Mouse (Mus musculus) liver, embryonic 15.5 days (tissue): Measurements from ENCODE around the gene Gls. TPM values are rescaled to one million over a fixed set of nuclear protein-coding genes. Genes with fewer than 3 reads are reported as not detected.
A peak's percentile ranks its signal among the peaks of the same experiment; 100 is the strongest.

Source experiments
- ATAC-seq: fragments of 200-750 bp; cut with Nextera tagmentation; 2 replicates; pipeline ENCODE4 v1.8.0; 2017; ENCODE audit warnings: moderate number of reproducible peaks, mild to moderate bottlenecking, moderate library complexity; ENCODE audit not compliant: insufficient read depth
- H3K27ac ChIP-seq: fragments of 300-500 bp; sonication (generic); replicated peaks from 2 replicates; pipeline ENCODE4 v1.5.1; 2015; ENCODE audit warnings: mild to moderate bottlenecking, inconsistent platforms
- H3K27me3 ChIP-seq: fragments of 300-500 bp; sonication (generic); 2 replicates; pipeline ENCODE4 v1.6.1; 2015; ENCODE audit warnings: mild to moderate bottlenecking, inconsistent platforms
- H3K36me3 ChIP-seq: fragments of 300-500 bp; sonication (generic); replicated peaks from 2 replicates; pipeline ENCODE4 v1.6.1; 2015; ENCODE audit warnings: moderate library complexity, mild to moderate bottlenecking, inconsistent platforms
- H3K4me1 ChIP-seq: fragments of 300-500 bp; sonication (generic); replicated peaks from 2 replicates; pipeline ENCODE4 v1.6.1; 2015; ENCODE audit warnings: inconsistent platforms
- H3K4me2 ChIP-seq: fragments of 300-500 bp; sonication (generic); 2 replicates; pipeline ENCODE4 v1.6.1; 2015; ENCODE audit warnings: moderate library complexity, mild to moderate bottlenecking, inconsistent platforms
- H3K4me3 ChIP-seq: fragments of 300-500 bp; sonication (generic); replicated peaks from 2 replicates; pipeline ENCODE4 v1.5.1; 2015; ENCODE audit warnings: mild to moderate bottlenecking, inconsistent platforms
- H3K9ac ChIP-seq: fragments of 300-500 bp; sonication (generic); 2 replicates; pipeline ENCODE4 v1.6.1; 2015; ENCODE audit warnings: moderate library complexity, mild to moderate bottlenecking, inconsistent platforms
- H3K9me3 ChIP-seq: fragments of 300-500 bp; sonication (generic); replicated peaks from 2 replicates; pipeline ENCODE4 v1.6.1; 2016; ENCODE audit warnings: inconsistent platforms
- WGBS: fragments of 180-500 bp; shearing (Covaris S2); methylation state at CpG from one replicate; pipeline ENCODE4 v1.1.7; 2015; ENCODE audit warnings: mixed read lengths; ENCODE audit not compliant: insufficient replicate concordance; 5-methylcytosine and 5-hydroxymethylcytosine counted together
- polyA plus RNA-seq: library from polyadenylated mRNA; unstranded; fragments of >200 nt; fragmentation: Nextera tagmentation; extraction: Ambion mirVana; gene quantifications from 2 replicates; pipeline ENCODE4 v1.2.1, GENCODE M21; 2015

The Gls gene
- polyA plus RNA-seq, 1 experiment from 2014 or later: 5.9 TPM

DNA sequence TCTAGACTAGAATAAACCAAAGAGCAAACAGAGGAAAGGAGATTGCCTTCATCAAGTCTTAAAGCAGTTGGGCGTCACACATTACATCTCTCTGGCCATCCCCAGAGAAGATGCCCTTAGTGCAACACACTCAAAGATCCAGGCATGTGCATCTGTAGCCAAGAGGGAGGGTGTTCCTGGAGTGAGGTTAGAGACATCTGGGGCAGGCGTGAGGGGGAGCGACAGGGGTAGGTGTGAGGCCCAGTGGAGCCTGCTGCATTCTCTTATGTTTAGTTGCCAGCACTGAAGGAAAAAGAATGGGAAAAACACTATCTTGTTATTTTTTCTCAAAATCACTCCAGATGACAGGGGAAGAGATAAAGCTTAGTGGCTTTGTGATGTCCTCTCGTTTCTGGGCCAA lies 89.8 kb downstream of the Gls start:
- H3K4me1 ChIP-seq: no peaks in the 10 kb centered on the region
- H3K9ac ChIP-seq: no peak overlapping the region
- no peak overlapping the region for H3K4me2 ChIP-seq
- H3K9me3 ChIP-seq: no peaks in the 10 kb centered on the region
- peaks cover 64% of the 10 kb centered on the region for H3K36me3 ChIP-seq
- H3K27me3 ChIP-seq: no peaks in the 10 kb centered on the region
- 75% methylated on average over 4 of the region's 4 CpGs for WGBS
- no peak overlapping the region for H3K27ac ChIP-seq
- H3K4me3 ChIP-seq: no peak overlapping the region
- ATAC-seq: no peak

DNA sequence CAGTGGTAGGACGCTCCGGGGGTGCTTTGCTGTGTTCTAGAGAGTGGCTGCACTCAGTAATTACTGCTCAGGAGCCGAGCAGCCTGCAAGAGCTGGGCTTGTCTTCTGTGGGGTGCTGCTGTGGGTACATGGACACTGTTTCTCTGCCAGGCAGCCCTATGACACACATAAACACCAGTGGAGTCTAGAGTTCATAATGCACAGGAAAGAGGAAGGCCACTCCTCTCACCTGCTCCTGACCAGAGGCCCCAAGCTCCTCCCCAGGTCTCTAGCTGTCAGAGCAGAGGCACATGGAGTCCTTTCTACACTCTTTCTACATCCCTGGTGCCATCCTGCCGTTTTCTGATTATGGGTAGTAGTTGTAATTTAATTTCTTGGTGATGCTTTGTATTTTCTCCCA lies 90.9 kb downstream of the Gls start:
- Histone ChIP-seq H3K27me3 (no peaks in the 10 kb centered on the region), H3K4me2 (no peak overlapping the region), H3K4me1 (no peaks in the 10 kb centered on the region), H3K9me3 (no peaks in the 10 kb centered on the region), H3K27ac (no peak overlapping the region), H3K9ac (no peak overlapping the region), H3K36me3 (peaks cover 66% of the 10 kb centered on the region), H3K4me3 (no peak overlapping the region)
- ATAC-seq: no peak
- WGBS: 70% methylated on average over 4 of the region's 4 CpGs

GRCm38 (mm10) chr1:52141482-52141881 lies 91.5 kb downstream of the Gls start:
- WGBS: 24% methylated on average over 3 of the region's 3 CpGs
- Histone ChIP-seq H3K9me3 (no peaks in the 10 kb centered on the region), H3K36me3 (peaks cover 71% of the 10 kb centered on the region), H3K4me3 (no peak overlapping the region), H3K27ac (no peak overlapping the region), H3K27me3 (no peaks in the 10 kb centered on the region), H3K4me1 (no peaks in the 10 kb centered on the region), H3K9ac (no peak overlapping the region), H3K4me2 (no peak overlapping the region)
- ATAC-seq: no peak

- Histone ChIP-seq H3K9ac (no peak overlapping the region), H3K9me3 (no peaks in the 10 kb centered on the region), H3K4me3 (no peak overlapping the region), H3K27me3 (no peaks in the 10 kb centered on the region), H3K4me1 (no peaks in the 10 kb centered on the region), H3K4me2 (no peak overlapping the region), H3K36me3 (peaks cover 79% of the 10 kb centered on the region), H3K27ac (no peak overlapping the region)
- no peak for ATAC-seq
- WGBS: 73% methylated on average over 9 of the region's 9 CpGs
Measured at GRCm38 (mm10) chr1:52140534-52140933, 92.5 kb downstream of the Gls start.

- no peak for ATAC-seq
- Histone ChIP-seq H3K4me2 (no peak overlapping the region), H3K4me3 (no peak overlapping the region), H3K9me3 (no peaks in the 10 kb centered on the region), H3K27me3 (no peaks in the 10 kb centered on the region), H3K9ac (no peak overlapping the region), H3K4me1 (no peaks in the 10 kb centered on the region), H3K36me3 (peaks cover 82% of the 10 kb centered on the region), H3K27ac (no peak overlapping the region)
- 83% methylated on average over 16 of the region's 16 CpGs for WGBS
Measured at GRCm38 (mm10) chr1:52137292-52137691, 95.7 kb downstream of the Gls start.

DNA sequence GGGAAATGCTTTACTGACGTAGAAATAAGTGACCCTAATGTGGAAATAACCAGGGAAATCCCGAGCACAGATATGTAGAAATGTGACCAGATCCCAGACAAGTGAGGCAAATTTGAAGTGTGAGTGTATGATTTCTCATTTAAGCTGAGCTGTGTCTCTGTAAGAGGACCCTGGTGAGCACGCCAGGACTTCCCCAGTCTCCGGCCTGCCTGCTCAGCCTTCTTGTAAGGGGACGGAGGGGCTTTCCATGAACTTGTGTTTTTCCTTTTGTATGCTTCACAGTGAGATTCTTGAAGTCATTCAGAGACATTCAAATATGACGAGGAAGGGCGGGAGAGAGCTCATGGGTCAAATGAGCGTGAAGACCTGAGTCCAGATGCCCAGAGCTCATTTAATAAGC lies 99.8 kb downstream of the Gls start:
- Histone ChIP-seq H3K4me1 (no peaks in the 10 kb centered on the region), H3K9ac (no peak overlapping the region), H3K4me2 (no peak overlapping the region), H3K27ac (no peak overlapping the region), H3K4me3 (no peak overlapping the region), H3K27me3 (no peaks in the 10 kb centered on the region), H3K36me3 (peaks cover 74% of the 10 kb centered on the region), H3K9me3 (no peaks in the 10 kb centered on the region)
- no peak for ATAC-seq
- 77% methylated on average over 8 of the region's 8 CpGs for WGBS

DNA sequence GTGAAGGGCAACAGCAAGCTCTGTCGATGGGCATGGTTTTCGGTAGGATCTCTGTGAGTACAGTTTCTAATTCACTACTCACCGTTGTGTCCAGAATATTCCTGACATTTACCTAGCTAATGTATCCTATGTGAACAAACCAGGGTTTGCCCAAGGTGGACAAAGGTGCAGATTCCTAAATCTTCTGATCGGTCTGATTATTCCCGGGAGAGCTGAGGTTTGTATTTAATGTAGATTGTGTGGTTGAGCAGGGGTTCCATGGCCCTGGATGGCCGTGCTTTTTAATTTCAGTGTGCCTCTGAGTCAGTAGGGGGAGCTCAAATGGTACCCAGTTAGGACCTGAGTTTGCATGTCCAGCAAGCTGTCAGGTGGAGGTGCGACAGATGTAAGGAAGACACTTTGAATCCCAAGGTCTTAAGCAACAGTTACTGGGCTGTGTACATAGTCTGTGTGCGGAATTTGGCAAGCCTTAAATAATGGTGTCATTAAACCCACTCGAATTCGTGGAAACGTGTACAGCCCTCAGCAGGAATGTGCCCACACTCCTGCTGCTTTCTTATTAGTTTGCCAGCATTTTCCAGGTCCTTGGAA lies 101.2 kb downstream of the Gls start:
- Histone ChIP-seq H3K4me2 (no peak overlapping the region), H3K9me3 (no peaks in the 10 kb centered on the region), H3K36me3 (peaks cover 67% of the 10 kb centered on the region), H3K4me3 (no peak overlapping the region), H3K4me1 (no peaks in the 10 kb centered on the region), H3K27me3 (no peaks in the 10 kb centered on the region), H3K27ac (no peak overlapping the region), H3K9ac (no peak overlapping the region)
- WGBS: 82% methylated on average over 11 of the region's 11 CpGs
- ATAC-seq: no peak

- WGBS: 60% methylated on average over 6 of the region's 6 CpGs
Measured at GRCm38 (mm10) chr1:52129794-52130193, 103.2 kb downstream of the Gls start.

DNA sequence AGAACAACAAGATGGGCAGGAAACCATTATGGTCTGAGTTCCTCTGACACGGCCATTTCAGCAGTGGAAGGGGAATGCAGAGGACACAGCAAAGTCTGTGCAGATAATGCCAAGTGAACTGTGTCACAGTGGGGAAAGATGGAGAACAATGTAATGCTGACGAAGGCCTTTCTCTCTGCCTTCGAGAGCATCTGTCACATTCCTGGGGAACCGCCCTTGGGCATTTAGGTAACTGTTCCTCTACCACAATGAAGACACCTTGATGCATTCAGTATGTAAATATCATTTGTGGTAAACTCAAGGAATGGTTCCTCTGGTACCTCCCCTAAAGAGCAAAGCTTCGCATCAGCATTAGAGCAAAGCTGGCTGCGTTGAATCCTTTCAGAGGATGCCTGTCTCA lies 105.7 kb downstream of the Gls start:
- no peak for ATAC-seq
- no peak overlapping the region for H3K27ac ChIP-seq
- peaks cover 66% of the 10 kb centered on the region for H3K36me3 ChIP-seq
- H3K4me2 ChIP-seq: no peak overlapping the region
- H3K9me3 ChIP-seq: no peaks in the 10 kb centered on the region
- H3K9ac ChIP-seq: no peak overlapping the region
- no peaks in the 10 kb centered on the region for H3K27me3 ChIP-seq
- 81% methylated on average over 6 of the region's 6 CpGs for WGBS
- no peaks in the 10 kb centered on the region for H3K4me1 ChIP-seq
- no peak overlapping the region for H3K4me3 ChIP-seq

More at GRCm38 (mm10) chr1:52129794-52130193, 103.2 kb downstream of the Gls start:
- no peaks in the 10 kb centered on the region for H3K9me3 ChIP-seq
- no peaks in the 10 kb centered on the region for H3K4me1 ChIP-seq
- ATAC-seq: no peak
- H3K27ac ChIP-seq: no peak overlapping the region
- no peak overlapping the region for H3K4me2 ChIP-seq
- H3K4me3 ChIP-seq: no peak overlapping the region
- H3K36me3 ChIP-seq: peaks cover 69% of the 10 kb centered on the region
- no peak overlapping the region for H3K9ac ChIP-seq
- no peaks in the 10 kb centered on the region for H3K27me3 ChIP-seq

- H3K9ac ChIP-seq: no peak overlapping the region
- peaks cover 10% of the 10 kb centered on the region for H3K4me1 ChIP-seq
- no peak overlapping the region for H3K4me3 ChIP-seq
- no peak overlapping the region for H3K27ac ChIP-seq
- H3K27me3 ChIP-seq: no peaks in the 10 kb centered on the region
- H3K4me2 ChIP-seq: no peak overlapping the region
- no peaks in the 10 kb centered on the region for H3K9me3 ChIP-seq
- H3K36me3 ChIP-seq: peaks cover 55% of the 10 kb centered on the region
- 56% methylated on average over 3 of the region's 3 CpGs for WGBS
- ATAC-seq: no peak
Measured at GRCm38 (mm10) chr1:52124818-52125217, 108.2 kb downstream of the Gls start.

GRCm38 (mm10) chr1:52121052-52121451 lies 112.0 kb downstream of the Gls start:
- WGBS: 70% methylated on average over 3 of the region's 3 CpGs
- Histone ChIP-seq H3K27ac (no peak overlapping the region), H3K9me3 (no peaks in the 10 kb centered on the region), H3K27me3 (no peaks in the 10 kb centered on the region), H3K4me3 (no peak overlapping the region), H3K9ac (no peak overlapping the region), H3K4me2 (0 out of 2 replicates have a peak overlapping the region, but pooled peaks have one; percentile 77), H3K36me3 (peaks cover 31% of the 10 kb centered on the region), H3K4me1 (peaks cover 20% of the 10 kb centered on the region)
- ATAC-seq: no peak

GRCm38 (mm10) chr1:52120191-52120590 lies 112.8 kb downstream of the Gls start:
- no peak for ATAC-seq

More at GRCm38 (mm10) chr1:52120191-52120590, 112.8 kb downstream of the Gls start:
- Histone ChIP-seq H3K4me2 (peak overlapping the region; percentile 77), H3K27me3 (no peaks in the 10 kb centered on the region), H3K36me3 (peaks cover 23% of the 10 kb centered on the region), H3K9me3 (no peaks in the 10 kb centered on the region), H3K27ac (peak overlapping the region; percentile 83; the same call in 1 of the 2 replicates), H3K9ac (peak overlapping the region; percentile 82), H3K4me1 (peaks cover 20% of the 10 kb centered on the region), H3K4me3 (peak overlapping the region; percentile 96)
- WGBS: 26% methylated on average over 10 of the region's 10 CpGs
